Mouse (Mus musculus) liver, adult 2 months (tissue): ENCODE measurements around the gene Pdcd11.

ENCODE experiments used
- CTCF ChIP-seq: fragments of 200-500 bp; IDR thresholded peaks from 2 replicates; pipeline ENCODE4 v1.5.1; 2011; ENCODE audit warnings: low read depth, low read length, control low read depth
- POLR2A ChIP-seq: fragments of 200-500 bp; IDR thresholded peaks from 2 replicates; pipeline ENCODE4 v1.6.1; 2011; ENCODE audit warnings: low read length, control low read depth; ENCODE audit not compliant: insufficient read depth; ENCODE audit errors: extremely low read depth

DNA sequence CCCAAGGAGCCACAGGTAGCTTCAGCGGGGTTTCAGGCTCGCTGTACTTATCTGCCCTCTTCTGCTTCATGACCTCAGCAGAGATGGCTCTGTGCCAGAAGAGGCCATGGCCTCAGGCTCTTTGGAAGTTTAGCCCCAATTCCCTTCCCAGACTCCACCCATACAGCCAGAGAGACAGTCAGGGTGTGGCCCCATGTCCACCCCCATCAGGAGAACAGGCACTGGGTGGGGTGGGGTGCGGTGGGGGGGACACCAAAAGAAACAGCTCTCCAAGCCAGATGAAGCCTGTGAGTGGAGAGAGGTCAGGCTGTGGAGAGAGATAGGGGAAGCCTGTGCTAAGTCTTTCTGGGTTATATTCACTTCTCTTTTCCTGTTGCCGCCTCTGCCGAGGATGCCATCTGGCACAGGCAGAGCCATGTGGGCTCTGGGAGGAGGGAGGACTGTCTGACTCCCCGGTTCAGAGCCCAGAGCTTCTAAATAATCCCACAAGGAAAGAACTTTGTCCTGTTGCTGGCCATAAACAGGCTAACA, 46.5 kb downstream of the Pdcd11 start:
- TF ChIP-seq CTCF (no peak), POLR2A (no peak)
